Mouse (Mus musculus): Measurements from ENCODE around the gene Tmem200a.

The Tmem200a gene

DNA sequence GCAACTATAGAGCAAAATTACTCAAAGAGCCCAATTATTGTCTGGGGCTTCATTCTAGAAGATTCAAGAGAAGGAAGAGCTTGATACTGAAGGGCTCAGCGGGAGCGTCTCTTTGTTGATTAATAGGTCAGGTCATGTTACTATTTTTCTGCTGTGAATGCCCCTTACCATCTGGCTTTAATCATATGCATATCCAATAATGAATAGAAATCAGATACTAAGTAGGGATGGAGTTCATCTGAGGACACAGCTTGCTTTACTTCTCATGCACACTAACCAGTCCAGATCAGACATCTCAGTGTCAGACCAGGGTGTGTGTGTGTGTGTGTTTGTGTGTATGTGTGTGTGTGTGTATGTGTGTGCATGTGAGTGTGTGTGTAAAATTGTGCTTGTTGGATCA lies 201.1 kb downstream of the Tmem200a start:
- DNase-seq, result no peak

DNA sequence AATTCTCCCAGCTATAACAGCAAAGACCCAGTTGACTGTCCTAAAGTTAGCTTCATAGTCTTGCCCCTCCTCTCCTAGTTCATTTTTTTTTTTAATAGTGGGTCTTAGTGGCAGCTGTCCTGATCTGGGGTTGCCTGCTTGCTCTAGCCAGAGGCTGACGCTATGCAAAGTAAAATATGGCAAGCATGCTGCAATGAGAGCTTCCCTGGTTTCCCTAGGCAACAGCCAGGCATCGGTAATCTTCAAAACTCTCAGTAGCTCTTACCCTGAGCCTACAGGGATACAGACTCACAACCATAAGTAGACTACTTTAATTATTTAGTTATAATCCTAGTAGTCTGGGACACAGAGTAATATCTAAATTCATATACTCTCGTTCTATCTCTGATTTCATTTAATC lies 202.0 kb downstream of the Tmem200a start:
- DNase-seq, result no peak

GRCm38 (mm10) chr10:25868739-25869138 lies 210.1 kb downstream of the Tmem200a start:
- DNase-seq, result no peak
